Mouse (Mus musculus) embryo, embryonic 11.5 days (tissue): Measurements from ENCODE around the gene C1qtnf1.

Experiments
- DNase-seq: peaks from one replicate; pipeline ENCODE4 v3.0.0-alpha.2; 2012; ENCODE audit warnings: low read depth, low spot score

Gene C1qtnf1

DNA sequence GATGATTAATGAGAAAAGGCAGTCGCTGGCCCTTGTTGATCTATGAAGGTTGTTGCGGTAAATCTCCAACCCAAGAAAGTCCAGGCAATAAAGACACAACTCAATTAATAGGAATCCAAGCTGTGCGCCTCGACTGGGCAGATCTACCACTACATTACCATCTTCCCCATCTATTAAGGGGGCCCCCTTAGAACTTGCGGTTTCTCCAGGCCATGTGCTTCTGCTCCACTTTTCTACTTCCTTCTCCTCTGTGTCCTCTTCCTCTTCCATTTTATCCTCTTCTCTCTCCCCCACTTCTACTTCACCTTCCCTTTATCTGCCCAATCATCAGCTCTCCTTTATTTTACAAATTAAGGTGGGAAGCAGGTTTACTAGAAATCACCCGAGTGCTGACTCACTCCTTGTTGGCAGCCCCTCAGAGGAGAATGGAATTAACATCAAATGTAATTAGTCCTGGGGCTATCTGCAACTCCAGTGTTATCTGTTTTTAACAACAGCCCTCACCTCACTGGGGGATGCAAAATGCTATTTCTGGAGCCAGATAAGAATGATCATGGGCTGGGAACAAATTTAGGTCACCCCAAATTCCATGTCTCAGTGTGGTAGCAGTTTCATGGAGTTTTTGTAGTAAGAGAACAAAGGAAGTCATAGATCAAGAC lies 46.0 kb downstream of the C1qtnf1 start:
- DNase-seq, result no peak

DNA sequence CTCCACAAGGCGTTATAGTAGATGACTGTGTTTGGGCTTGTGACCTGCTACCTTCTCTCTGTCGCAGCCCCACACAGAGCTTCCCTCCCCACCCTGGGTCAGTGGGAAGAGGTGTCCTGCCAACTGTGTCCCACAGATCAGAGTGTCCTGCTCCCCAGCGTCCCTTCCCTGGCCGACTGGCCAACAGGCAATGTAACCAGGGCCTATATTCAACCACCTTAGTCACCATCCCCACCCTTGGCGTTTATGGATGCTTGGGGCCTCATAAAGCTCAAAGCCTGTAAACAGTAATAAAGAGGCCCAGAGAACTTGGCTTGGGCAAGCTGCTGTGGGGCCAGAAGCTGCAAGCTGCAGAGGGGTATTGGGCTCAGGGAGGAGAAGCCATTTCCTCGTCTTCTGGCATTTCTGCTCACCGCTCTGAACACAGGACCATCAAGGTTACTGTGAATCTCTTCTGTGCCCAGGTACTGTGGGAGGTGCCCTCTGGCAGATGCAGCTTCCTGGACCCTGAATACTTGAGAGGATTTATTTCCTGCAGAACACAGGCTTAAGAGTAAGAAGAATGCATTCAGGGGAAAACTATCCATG lies 47.6 kb downstream of the C1qtnf1 start:
- no peak for DNase-seq

DNA sequence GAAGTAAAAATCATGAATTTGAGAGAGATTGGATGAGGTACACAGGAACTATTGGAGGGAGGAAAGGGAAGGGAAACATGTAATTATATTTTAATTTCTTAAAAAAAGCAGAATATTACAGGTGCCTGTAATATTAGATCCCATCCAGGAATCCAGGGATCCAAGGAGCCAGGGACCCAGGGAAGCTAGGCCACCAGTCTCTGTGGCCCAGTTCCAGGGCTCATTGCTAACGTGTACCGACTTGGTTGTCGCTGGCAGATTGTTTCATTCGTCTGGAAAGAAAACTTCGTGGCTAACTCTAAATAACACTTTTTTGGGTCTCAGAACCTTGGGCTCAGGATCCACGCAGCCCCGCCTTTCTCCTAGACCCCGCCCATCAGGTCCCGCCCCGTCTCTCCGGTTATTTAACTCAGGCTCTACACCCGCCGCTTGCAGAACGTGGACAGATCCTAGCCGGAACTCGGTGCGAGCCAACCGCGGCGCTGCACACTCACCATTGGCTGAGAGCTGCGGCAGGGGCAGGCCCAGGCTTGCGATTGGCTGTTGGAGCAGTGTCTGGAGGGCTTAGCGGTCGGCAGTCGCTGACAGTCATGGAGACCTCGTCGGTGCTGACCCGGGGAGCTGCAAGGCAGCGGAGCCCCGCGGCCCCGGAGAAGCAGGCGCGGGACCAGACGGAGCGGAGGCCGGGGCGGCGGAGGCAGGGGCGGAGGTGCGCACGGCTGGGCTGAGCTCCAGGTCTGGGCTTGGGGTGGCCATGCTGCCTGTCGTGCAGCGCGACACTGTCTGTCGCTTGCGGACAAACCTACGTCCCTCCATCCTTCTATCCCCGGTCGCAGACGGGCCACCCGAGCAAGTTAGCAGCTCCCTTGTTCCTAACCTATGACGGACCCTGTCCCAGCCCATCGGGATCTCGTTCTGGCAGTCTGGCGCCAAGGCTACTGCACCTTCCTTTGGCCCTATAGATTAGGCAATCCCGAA lies 48.7 kb downstream of the C1qtnf1 start, which contains the start of gene Engase:
Gene Engase, plus strand, starts transcription at position 434 of the 978 bp plus-strand sequence.
- peak; percentile 86 for DNase-seq

DNA sequence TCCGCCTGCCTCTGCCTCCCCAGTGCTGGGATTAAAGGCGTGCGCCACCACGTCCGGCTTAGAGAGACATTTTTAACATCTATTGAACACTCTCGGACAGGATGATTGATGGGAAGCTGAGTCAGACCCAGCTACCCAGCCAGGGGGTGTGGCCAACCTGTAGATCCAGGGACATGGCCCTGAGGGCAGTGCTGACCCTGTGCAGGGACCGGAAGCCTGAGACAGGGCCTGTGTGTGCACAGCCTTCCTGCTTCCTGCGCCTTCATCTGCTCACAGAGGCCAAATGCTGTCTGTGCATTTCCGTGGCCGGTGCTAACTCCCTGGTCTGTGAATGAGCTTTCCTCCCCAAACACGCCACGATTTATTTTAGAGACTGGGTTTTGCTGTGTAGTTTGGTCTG lies 51.8 kb downstream of the C1qtnf1 start:
- DNase-seq, result no peak

DNA sequence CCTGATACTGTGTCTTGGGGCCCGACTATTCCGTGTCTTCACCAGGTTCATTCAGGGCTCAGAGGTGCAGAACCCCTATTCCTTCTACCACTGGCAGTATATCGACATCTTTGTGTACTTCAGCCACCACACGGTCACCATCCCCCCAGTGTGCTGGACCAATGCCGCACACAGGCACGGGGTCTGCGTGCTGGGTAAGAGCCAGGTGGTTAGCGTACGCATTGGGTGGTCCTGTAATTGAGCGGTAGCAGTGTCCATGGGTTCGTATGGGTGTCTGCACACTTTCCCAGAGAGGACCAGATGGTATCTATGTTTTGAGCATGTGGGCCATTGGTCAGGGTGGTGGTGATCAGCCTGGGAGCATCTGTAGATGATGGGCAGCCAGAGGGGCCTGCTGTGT lies 53.2 kb downstream of the C1qtnf1 start:
- no peak for DNase-seq

DNA sequence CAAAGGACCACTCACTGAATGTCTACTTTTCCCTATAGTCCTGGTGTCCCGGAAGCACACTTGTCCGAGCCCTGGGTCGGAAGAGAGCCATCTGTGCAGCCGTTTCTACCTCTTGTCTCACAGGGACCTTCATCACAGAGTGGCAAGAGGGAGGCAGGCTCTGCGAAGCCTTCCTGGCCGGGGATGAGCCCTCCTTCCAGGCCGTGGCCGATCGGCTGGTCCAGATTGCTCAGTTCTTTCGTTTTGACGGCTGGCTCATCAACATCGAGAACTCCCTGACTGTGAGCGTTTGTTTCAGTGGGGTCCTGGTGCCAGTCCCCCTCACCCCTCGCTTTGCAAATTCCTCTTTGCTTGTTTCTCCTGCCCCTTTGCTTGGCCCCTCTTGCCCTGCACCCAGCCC lies 53.7 kb downstream of the C1qtnf1 start:
- no peak for DNase-seq

DNA sequence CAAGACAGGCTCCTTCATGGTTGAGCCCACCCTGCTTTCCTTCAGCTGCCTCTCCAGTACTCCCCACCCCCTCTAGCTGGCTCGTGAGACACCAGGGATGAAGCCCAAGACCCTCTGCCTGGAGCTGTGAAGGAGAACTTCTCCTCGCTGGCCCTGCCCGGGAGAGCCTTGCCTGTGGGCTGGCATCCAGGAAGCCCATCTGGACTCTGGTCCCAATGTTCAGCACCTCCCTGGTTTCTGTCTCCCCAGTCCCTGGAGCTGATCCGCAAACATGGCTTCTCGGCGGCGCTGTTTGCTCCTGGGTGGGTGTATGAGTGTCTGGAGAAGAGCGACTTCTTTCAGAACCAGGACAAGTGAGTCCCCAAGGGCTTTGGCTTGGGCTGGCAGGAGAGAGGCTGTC lies 56.2 kb downstream of the C1qtnf1 start:
- no peak for DNase-seq

DNA sequence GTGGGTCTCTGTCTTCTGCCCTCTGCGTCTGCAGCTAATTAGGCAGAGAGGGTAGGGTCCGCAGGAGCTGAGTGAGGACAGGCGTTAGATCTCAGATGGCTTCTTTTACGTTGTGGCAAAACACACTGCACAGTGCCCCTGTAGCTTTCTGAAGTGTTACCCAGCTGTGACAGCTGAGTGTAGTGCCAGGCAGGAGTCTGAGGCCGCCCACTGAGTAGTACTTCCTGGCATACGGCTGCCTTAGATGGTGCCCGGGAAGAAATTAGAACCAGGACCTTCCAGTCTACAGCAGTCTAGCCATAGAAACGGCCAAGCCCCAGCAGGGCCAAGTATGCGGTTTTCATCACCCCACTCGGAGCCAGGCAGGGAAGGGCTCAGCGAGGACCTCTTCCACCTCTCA lies 57.3 kb downstream of the C1qtnf1 start:
- DNase-seq, result no peak

DNA sequence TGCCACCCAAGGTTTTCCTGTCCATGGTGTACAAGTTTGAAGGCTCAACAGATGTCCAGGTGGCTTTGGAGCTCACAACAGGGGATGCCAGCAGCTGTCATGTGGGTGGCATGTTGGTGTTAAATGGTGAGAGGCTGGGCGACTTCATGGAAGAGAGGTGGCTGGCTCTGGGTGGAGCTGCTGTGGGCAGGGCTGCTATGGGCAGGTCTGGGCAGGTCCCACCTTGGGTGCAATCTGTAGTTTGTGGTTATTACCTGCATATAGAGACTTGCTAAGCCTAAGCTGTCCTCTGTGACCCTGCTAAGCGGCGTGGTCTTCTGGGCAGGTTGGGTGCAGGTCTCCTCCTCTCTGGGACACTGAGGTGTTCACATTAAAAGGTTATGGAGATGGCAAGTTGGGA lies 57.8 kb downstream of the C1qtnf1 start:
- DNase-seq, result no peak

DNA sequence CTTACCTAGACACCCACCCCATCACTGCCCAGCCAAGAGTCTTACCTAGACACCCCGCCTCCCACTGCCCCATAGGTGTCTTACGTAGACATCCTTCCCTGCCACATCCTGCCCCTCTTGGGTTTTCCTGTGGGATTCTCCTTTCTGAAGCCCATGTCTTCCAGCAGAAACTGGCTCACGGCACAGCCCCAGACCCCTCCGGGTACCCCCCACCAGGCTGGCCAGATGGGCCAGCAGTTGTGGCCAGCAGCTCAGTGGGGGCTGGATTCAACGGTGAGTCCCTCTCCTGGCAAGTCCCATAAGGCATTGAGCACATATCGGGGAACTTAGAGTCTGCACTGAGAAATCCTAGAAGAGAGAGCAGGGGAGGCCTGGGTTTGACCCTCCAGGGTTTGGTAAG lies 58.3 kb downstream of the C1qtnf1 start:
- no peak for DNase-seq

DNA sequence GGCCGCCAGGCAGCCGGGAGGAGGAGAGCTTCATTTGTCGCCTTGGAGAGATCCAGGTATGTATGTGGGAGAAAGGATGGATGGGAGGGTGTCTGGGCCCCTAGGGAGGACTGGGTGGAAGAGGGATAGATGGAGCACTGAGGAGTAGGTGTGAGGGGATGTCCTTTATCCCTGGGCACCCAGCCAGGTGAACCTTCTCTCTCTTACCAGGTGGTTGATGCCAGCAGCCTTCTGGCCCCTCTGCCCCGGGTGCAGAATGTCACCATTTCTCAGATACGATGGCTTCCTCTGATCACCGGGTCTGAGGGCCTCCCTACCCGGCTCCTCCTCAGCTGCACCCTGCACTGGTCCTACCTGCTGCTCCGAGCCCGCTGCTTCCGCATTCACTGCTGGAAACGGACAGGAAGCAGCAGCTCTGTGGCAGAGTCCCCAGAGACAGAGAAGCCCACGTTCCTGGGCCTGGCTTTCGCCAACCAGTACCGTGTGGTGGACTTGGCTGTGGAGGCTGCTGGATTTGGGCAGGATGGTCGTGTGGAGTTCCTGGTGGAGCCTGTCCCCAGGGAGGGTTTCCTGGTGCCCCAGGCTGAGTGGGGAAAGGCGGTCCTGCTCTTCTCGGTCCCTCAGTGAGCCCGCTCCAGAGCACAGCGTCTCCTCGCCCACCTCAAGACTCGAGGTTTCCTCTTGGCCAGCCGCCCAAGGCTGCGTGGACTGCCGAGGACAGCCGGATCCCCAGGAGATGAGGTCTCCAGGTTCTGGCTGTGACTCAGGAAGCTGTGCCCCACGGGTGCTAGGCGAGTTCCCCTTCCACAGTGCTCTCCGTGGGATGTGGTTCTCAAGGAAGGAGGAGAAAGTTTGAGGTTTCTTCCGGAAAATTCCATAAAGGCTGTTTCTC lies 59.1 kb downstream of the C1qtnf1 start:
- DNase-seq, result no peak

DNA sequence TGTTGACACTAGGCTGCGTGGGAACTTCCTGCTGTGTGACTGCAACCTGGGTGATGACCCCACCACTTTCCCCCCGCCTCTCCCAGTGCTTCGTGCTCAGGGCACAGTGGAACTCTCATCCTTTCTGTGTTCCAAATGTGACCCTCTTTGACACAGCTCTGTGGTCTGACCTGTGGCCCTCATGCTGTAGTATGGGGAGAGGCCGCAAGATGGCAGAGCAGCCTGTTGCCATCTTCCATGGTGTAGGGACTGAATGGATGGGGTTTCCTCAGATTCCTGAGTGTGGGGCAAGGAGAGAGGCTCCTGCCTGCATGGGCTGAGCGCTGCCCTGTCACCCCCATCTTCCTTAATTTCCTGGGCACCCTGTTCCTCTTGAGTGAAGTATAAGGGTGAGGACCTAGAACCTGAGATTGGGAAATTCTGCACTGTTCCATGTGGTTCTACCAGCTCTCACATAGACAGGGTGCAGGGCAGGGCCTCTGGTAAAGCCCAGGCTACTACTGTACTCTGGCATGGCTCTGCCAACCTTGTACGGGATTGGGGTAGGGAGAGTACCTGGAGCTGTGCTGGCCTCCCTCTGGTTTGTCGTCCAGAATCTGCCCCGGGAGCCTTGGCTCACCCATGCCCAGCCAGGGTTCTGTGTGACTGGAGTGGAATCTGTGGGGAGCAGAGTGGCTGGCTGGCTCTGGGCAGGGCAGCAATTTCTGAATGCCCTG lies 60.3 kb downstream of the C1qtnf1 start:
- DNase-seq, result no peak

DNA sequence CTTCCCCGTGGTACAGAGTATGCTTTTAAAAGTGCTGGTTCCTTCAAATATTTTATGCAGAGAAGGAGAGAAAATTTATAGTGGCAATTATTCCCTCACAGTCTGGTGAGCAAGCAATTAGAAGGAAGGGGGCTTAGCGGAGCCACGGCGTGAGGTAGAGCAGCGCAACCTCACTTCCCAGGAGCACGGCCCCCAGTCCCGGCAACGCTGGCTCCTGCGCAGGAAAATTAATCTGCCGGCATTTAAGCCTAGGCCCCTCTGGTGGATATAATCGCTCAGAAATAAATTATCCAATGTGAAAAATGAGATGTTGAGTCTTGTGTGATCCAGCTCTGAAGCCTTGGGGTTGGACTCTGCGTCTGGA lies 60.9 kb downstream of the C1qtnf1 start:
- no peak for DNase-seq

DNA sequence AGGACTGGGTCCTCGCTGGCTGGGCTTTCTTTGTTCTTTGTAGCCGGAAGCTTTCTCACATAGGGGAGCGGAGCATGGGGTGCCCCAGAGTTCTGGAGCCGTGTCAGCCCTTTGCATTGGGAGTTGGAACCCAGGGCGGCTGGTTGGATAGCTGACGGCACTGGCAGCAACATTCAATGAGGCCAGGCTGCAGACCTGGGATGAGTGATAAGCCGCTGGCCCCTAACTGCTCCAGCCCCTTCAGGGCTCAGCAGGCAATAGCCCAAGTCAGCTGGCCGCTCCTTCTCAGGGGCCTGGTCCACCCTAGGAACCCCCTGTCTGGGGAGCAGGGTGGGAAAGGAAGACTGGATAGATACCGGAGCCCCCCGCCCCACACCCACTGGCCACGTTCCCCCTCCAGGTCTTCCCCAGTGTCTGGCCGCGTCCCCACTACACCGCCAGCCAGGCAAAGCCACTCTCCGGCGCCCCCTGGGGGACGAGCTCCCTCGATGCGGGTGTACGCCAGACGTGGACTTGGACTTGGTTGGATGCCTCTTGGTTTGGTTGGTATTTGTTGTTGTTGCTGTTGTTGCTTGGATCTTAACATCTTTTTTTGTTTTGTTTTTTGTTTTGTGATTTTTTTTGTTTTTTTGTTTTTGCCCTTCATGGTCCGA lies 62.7 kb downstream of the C1qtnf1 start:
- peak; percentile 43 for DNase-seq

DNA sequence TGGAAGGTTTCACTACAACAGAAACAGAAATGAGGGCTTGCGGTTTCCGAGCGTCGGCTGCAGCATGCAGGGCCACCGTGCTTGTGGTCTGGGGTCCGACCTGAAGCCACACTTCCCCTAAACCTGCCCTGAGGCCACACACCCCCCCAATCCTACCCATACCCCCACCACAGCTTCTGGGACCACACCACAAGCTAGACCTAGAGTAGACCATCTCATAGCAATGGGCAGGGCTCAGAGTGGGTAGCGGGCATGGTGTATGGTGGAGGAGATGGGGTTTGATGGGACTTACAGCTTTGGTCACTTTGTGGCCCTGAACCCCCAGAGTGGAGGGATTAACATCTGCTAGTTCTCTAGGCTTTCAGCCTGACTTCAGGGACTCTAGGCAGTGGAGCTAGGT lies 63.2 kb downstream of the C1qtnf1 start:
- DNase-seq, result no peak

DNA sequence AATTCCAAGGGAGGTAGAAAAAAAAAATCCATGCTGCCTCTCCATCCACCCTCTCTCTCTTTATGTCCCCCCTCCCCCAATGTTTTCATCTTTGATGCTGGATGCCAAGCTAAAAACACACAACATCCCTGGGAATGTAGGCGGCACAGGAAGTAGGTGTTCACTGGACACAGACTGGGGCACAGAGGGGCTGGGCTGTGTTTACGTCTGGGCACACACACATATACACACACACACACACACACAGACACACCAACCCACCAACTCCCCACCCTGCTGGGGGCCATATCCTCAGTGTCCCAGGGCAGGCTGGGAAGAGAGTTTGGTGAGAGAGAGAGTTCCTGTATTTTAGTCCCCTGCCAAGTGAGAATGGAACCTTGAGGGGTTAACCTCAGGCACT lies 65.5 kb downstream of the C1qtnf1 start:
- DNase-seq, result no peak

DNA sequence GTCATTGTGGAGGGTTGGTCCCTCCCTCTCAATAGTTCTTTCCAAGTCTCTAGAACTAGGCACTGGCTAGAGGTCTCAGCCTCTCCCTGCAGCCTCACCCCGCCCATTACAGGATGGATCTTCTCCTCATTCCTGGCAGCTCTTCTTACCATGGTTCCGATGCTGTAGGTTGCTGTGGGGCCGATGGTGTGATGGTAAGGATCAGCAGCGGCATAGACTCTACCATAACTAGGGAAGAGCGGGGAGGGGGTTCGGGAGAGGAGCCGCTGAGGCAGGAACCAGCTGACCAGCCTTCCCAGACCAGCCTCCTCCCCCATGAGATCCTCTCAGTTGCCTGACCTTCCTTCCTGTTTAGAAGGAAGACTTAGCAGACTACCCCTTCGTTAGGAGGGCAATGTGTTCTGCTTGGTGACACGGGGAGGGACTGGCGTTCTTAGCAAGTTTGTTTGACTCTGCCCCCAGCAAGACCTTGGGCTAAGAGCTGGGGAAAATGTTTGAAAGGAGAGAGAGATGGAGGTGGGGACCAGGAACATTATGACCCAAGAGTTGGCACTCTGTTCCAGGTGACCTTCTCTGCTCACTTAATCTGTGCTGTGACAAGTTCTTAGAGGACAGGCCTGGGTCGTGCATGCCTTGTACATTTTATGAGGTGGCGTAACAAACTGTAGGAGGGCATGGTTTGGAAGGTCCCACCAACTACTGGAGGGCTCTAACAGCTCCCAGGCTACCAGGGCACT lies 66.2 kb downstream of the C1qtnf1 start:
- no peak for DNase-seq

DNA sequence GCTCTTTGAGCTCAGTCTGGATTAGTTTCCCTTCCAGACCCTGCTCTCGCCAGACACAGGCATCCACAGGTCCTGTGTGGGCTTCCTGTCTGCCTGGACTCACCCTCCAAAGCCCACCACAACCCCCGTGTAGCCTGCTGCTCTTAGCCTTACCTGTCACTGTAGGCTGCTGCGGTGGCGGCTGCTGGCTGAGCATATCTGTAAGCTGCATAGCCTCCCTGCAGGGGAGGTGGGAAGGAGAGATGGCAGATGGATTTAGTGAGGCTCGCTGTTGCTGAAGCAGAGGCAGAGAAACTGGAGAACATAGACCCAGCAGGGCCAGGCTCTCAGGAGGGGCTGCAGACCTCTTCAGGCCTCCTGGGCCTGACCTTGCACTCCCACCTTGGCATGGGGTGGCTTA lies 67.1 kb downstream of the C1qtnf1 start:
- no peak for DNase-seq

DNA sequence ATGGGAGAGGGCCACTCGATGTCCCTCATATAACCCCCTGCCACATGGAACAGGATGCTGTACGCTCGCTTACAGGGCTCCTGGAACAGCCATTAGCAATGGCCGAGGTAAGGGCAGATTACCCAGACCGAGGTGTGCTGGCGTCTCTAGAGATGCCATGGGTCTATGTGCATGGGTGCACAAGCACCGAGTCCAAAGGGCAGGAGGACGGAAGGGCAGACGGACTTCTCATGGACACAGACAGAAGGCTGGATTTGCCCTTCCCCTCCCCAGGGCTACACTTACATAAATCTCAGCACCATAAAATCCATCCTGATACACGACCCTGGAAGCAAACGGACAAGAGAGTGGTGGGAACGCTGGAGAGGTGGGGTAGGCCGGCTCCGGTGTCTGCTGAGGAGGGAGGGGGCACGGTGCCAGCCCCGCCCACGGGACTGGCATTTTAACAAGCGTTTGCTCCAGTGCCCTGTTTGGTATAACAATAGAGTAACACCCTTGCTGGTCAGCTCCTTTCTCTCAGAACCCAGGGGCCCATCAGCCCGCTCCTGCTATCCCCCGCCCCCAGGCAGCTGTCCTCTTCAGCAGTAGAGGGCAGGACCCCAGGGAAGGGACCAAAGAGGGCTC lies 68.2 kb downstream of the C1qtnf1 start:
- DNase-seq, result no peak
